Mouse (Mus musculus) frontal cortex, postnatal 10 days (tissue): ENCODE measurements around the gene Prkag1.
"Not testable (repeated sequence)": the region's sequence is repeated elsewhere in the genome, so short reads cannot be mapped to it uniquely, and the experiment has no call there.

Experiments
- DNase-seq, 2 experiments: peaks; one replicate each; pipeline ENCODE4 v3.0.0; 2022; ENCODE audit warnings: low spot score in 2 of 2, mixed read lengths in 1 of 2

Prkag1 gene

DNA sequence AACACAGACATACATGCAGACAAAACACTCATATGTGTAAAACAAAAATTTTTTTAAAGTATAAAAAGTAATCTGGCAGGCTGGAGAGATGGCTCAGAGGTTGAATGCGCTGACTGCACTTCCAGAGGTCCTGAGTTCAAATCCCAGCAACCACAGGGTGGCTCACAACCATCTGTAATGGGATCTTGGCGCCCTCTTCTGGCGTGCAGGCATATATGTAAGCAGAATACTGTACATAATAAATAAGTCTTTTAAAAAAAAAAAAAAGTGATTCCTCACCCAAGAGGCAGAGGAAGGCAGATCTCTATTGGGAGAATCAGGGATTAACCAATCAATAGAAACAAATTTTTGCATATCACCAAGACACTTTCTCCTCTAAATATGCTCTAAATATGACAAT, 7.9 kb downstream of the Prkag1 start:
- DNase-seq = no peak

DNA sequence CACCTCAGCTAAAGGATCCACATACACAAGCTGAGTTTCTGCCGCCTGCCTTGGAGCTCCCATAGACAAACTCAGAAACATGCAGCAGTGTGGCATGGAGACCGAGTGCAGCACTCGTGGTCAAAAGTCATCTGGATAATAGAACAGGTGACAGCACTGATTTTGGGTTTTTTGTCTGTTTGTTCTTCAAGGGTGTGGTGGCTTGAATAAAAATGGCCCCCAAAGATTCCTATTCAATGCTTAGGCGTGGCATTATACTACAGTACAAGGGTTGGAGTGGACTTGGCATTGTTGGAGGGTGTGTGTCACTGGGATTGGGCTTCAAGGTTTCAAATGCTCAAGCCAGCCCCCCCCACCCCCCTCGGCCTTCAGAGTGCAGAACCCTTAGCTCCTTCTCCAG, 9.2 kb downstream of the Prkag1 start:
- no peak for DNase-seq

DNA sequence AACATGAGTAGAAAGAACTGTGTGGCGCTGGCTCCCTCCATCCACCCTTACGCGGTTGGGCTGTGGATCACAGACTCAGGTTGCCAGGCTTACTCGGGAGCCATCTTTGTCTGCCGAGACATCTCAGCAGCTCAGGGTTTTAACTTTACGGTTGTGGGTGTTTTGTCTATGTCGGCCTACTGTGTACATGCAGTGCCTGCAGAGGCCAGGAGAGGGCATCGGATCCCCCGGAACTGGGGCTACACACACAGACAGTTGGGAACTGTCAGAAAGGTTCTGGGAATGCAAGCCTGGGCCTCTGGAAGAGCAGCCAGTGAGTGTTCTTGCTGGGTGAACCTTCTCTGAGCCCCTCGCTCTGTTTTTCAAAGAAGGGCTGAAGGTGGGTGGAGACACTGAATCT, 9.9 kb downstream of the Prkag1 start:
- DNase-seq = no peak

DNA sequence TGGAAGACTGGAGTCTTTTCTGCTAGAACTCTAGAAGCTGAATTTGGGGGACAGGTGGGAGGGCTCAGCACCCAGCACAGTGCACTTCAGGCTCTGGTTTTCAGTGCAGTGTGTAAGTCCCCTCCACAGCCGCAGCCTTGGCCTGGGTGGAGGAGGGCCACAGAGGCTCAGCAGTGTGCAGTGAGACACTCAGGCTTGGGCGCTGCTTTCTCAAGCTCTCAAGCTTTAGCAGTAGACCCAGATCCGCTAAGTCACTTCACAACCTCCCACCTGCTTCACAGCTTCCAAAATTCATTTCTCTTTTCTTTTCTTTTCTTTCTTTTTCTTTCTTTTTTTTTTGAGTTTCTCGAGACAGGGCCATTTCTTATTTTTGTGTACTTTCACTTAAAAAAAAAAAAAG, 10.4 kb downstream of the Prkag1 start:
- no peak for DNase-seq

DNA sequence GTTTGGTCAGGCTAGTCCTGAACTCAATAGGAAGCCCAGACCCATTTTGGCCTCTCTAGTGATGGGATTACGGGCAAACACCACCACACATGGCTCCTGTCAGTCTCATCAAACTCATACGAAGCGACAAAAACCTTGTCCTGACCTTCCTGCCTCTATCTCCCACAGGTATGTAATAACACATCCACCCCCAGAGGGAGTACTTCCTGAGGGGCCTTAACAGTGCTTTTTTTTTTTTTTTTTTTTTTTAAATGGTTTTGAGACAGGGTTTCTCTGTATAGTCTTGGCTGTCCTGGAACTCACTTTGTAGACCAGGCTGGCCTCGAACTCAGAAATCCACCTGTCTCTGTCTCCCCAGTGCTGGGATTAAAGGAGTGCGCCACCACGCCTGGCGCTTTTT, 13.2 kb downstream of the Prkag1 start:
- DNase-seq = no peak

DNA sequence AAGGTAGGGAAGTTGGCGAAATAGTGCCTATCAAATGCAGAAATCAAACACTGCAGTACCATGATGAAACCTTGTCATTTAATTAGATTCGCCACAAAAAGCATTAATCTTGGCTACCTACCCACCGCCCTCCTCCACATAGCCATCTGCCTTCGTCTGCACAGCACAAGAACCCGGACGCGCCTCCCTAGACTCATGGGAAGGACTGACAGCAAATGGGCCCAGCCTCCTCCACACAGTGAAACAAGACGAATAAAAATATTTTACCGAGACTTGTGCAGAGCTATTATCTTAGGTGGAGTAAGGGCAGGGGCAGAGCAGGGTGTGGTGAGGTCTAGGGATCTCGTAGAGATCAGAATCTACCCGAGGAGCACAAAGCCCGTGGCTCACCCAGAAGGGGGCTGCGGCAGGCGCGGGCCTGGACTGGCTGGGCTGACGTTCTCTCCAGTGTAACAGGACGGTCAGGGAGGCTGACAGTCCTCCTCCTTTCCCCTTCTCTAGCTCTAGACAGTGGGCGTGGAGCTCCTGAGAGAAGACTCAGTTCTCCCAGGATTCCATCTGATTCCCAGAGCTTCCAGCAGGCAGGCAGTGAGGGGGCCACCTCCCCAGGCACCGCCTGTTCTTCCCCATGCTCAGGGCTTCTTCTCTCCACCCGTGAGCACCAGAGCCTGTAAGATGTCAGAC, 18.4 kb downstream of the Prkag1 start:
- DNase-seq = no peak

DNA sequence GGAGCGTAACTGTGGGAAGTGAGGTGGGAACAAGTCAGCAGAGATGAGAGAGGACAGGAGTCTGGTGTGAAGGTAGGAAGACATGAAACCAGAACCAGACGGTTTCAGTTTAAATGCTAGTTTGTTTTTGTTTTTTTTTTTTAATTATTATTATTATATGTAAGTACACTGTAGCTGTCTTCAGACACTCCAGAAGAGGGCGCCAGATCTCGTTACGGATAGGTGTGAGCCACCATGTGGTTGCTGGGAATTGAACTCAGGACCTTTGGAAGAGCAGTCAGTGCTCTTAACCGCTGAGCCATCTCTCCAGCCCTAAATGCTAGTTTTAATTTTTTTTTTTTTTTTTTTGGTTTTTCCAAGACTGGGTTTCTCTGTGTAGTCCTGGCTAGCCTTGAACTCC, 21.1 kb downstream of the Prkag1 start:
- not testable (repeated sequence) for DNase-seq

DNA sequence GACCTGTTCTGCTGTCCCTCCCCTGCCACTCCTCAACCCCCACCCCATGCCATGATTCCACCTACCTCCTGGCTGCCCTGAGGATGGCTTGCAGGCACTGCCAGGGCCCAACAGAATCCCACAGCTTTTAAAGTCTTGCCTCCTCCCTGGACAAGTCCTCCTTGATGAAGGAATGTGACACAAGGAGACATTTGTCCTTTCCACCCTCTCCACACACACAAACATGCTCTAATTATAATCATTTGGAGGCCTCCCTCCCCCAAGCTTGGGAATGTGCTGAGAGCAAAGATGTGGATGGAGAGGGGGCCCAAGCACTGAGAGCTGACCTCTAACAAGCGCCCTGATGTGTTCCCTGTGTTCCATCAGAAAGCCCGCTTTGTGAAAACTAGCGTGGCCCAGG, 21.9 kb downstream of the Prkag1 start, which contains the start of gene Ddn:
Ddn (minus strand) TSS at position 101 of the 400 bp plus-strand sequence.
- no peak for DNase-seq

DNA sequence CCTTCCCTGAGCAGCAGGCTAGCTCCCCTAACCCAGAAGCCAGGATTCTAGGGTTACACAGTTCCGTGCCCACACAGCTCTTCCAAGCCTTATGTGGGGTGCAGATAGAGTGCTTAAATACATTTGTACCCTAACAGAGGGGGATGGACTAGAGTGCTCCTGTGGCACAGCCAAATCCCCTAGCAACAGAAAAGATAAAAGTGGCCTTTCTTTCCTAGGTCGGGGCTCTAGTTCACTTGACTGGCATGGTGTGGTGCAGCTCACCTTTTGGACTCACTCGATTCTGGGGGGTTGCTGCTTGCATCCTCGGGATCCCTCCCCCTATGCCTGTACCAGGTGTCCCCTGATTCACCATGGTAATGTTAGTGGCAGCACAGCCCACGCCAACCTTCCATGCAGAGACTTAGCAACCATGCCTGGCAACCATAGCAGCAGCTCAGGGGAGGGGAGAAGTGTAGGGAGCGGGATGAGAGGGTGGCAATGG, 22.6 kb downstream of the Prkag1 start:
- DNase-seq = peak; percentile 69 to 83

DNA sequence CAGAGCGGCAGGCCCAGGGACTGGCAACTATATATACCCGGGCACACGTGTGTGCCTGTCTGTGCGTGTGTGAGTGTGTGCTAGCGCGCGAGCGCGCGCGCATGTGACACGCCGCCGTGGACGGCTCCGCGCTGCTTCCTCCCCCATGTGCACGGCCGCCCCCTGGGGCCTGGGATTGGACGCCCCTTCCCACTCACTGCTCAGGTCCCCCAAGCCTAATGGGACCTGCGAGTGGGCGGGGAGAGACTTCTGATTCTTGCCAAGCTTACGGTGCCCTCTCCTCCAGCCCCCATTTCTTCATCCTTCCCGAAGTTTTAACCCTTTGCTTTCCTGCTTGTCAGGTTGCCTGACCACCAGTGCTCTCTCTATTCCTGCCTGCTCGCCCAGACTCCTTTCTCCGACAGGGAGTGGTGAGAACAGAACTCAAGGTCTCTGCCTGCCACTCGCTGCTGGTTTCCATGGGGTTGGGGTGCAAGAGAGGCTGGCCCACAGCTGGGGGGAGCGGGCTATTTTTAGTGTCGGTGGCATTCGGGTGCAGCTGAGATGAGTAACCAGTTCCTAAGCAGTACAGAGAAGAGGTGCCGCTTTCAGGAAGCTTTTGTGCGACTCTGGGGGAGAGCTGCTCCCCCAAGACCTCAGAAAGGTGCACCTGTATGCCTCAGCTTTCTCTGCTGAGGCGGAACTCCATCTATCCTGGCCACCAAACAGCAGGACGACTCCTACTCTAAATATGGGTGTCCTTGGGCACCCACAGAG, 23.2 kb downstream of the Prkag1 start:
- peak; percentile 80 to 84 for DNase-seq

DNA sequence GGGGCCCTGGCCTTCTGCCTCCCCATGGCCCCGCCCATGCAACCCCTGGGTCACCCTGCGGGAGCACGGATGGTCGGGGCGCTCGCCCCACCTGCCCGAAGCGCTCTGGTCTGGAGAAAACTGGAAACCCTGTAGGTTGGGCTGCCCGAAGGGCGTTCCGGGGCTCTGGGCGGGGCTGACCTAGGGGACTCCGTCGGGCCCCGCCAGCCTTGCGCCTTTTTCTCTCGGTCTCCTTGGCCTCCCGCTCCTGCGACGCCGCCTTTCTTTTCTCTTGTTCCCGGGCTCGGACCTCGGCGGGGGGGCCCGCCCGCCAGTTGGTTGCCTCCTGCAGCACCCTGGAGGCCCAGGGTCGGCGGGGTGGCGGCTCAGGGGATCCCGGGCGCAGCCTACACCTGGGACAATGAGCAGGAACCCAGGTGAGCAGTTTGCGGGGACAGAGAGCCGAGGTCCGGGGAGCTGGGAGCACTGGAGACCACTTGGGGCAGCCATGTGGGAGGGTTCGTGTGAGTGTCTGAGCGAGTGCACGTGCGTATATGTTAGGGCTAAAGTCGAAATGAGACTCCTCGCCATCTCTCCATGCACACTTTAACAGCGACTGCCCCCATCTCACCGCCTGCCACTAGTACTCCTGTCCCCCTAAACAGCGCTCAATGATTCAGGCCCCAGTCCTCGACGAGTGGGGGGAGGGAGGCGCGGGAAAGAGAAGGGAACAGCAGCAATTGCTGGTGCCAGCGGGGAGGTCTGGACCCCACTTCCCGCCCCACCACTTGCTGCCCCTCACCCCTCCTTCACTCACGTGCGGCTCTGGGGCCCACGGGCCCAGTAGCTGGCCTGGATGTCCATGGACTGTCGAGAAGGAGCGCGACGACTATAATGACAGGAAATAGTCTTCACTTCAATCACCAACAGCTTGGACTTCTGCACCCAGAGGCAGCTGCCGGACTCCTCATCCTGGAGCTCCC, 24.2 kb downstream of the Prkag1 start:
- no peak for DNase-seq

DNA sequence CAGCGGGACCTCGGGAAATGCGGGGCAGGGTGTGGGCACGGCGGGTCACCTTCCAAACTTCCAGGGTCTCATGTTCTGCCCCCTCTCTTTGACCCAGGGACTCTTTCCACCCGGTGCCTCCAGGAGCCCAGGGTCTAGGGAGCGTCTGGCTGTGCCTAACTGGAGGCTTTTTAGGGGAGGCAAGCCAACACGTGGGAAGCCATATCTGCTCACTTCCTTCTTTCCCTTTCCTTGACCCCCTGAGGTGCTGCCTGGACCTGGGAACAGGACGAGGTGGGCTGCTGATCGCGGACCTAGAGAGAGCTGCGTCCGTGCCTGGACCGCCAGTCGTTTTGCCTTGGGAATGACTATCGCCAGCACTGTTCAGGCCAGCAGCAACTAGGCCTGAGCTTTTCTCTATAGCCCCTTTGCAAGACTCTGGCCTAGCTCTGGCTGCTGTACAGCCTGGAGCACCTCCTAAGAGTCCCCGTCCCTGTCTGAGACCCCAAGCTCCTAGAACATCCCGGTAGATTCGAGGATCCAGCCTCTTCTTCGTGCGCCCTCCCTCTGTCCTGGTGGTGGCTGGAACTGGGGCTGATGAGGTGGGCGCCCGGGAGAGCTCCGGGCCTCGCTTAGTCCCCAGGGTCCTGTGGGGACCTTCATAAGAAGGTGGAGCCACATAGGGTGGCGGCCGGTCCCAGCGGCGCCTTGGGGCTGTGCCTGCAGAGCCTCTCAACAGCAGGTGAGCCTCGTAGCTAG, 25.1 kb downstream of the Prkag1 start:
- no peak for DNase-seq

DNA sequence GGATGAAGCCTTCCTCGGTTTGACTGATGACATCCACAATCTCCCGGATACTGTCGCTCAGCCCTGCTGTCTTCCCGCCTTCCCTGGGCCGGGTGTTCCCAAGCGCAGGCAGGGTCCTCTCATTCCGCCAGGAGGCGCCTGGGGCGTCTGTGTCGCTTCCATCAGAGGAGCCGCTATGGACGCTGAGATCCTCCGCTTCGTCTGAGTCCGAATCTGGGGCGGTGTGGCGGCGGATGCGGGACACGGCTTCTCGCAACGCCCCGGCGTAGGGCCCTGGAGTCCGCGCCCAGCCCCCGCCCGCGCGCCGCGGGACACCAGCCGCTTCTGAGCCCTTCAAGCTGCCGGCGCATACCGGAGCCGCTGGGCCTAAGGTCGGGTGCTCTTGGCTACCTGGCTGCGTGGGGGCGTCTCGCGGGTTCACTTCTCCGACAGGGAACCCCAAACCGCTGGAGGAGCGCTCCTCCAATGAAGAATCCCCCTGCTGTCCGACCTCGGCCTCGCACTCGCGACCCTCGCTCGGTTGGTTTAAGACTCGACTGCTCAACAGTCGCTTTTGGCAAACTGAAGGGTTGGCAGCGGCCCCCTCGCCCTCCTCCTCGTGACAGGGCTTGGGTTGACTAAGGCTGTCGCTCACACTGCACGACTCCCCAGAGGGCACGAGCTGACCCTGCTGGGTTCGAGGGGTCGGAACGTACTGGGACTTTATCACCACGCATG, 25.8 kb downstream of the Prkag1 start:
- peak in 1 of 2 experiments; percentile 76 for DNase-seq

DNA sequence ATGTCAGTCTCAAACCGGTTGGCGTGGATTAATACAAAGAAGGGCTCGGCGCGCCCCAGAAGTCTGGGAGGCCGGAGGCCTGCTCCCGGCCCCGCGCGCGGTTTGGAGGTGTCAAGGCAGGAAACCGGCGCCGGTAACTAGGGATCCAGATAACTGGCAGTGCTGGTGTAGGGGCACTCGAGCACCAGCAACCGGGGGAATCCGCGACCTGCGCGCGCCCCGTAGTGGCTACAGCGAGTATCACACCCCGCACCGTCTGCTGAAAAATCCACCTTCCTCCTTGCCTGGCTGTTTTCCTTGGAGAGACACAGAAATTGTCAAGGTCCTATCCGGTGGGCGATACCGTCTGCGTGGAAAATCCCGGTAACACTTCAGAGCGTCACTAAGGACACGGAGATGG, 27.3 kb downstream of the Prkag1 start:
- peak; percentile 76 to 85 for DNase-seq

DNA sequence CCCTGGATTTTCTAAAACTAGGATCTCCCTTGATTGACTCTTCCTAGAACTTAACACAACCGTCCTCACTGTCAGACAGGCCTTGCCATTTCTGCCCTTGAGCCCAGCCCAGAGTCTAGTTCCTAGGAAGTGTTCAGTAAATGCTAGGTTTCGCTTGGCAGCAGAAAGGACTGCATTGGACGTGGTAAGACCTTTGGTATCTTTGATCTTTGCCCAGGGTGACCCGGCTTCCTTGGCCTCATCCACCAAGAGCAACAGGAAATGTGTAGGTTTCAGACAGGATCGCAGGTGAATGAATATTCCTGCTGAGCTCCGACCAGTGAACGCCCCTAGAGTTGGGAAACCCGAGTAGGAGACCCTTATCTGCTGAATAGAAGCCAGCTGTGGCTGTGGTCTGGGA, 28.4 kb downstream of the Prkag1 start:
- DNase-seq = no peak

DNA sequence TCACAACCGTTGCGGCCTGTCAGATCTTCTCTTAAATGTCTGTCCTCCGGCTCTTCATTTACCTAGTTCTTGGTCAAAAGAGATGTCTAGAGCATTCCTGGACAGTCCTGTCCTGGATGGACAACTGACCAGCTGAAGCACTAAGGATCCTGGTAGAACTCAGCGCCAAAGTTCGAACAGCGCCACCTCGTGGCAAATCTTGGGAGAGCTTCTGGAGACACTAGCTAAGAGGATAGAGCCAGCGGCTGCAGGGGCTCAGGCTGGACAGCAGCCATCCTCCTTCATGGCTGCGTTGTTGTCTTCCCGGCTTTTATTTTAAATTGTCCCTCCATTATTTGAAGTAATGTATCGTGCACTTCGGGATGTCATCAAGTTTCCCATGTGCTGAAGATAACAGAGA, 31.9 kb downstream of the Prkag1 start:
- DNase-seq = peak in 1 of 2 experiments; percentile 65

DNA sequence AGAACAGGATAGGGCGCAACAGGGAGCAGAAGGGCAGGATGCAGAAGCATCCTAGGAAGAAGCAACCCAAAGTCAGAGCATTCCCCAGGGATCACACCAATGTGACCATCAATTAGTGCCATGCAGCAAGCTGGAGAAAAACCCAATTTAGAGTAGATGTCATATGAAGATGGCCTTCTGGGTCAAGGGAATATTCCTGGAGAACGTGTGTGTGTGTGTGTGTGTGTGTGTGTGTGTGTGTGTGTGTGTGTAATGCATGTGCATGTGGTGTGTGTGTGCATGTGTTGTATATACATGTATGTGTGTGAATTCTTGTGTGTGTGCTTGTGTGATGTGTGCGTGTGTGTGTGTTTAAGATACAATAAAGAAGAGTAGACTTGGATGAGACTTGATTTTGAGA, 32.4 kb downstream of the Prkag1 start:
- DNase-seq = no peak

DNA sequence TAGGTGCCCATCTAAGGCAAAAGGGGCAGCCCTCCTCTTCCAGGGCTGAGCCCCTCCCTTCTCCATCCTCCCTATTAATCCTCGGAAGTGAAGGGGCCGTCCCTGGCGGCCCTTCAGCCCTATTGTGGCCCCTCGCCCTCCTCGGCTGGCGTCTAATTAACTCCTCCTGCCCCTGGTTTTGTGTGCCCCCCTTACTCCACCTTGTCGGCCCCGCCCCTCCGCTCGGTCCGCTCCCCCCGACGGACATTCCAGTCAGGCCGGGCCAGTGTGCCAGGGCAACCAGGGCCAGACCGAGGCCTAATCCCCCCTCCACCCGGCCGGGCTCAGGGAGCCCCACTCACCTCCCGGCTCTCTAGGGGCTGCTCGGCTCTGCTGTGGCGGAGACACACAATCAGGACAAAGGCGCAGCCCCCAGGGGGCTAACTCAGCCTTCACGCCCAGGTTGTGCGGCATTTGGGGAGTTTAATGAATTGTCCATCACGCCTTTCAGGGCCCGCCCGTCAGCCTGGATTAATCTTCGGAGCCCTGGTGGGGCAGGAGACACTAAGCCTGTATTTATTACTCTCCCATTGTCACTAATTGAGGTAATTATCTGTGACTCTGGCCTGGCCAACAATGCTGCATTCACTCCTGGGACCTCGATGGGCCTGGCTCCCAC, 33.4 kb downstream of the Prkag1 start:
- no peak for DNase-seq

DNA sequence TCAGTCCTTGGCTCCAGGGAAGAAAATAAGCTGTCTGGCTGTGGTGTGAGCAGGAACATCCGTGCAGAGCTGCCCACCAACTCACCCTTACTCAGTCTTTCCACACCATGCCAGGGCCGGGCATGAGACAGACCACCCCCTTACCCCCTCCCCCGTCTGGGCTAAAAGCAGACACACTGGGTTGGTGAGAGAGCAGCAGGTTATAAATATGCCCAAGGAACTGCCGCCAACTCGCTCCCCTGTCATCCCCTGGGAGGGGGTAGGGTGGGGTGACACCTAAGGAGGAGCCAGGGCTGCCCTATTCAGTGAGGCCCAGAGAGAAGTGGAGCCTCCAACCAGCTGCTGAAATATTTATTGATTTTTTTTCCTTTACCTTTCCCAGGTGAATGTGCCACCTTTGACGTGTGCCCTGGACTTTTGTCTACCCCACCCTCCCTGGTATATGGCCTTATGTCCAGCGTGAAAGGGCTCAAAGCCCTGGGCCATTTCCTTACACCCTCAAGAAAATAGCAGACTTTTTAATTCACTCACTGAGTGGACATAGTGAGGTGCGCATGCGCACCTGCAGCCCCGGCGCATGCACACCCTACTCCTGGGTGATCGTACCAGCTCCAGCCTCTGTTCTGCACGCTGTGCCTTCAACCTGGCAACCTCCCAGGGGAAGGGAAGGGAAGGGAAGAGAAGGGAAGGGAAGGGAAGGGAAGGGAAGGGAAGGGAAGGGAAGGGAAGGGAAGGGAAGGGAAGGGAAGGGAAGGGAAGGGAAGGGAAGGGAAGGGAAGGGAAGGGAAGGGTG, 34.3 kb downstream of the Prkag1 start:
- DNase-seq = no peak
